Mouse (Mus musculus): ENCODE data around the gene Hcar2. TPM values are rescaled to one million over a fixed set of nuclear protein-coding genes. Genes with fewer than 3 reads are reported as not detected.
A peak's percentile ranks its signal among the peaks of the same experiment; 100 is the strongest.

Hcar2 gene
- total and polyA plus RNA-seq, 2 experiments from 2014 or later = not detected

- TF ChIP-seq CTCF (IDR thresholded peaks at IDR 0.05; ENCODE audit: low read depth) = no peak
- Histone ChIP-seq H3K27ac (ENCODE audit: low read depth, low read length) (no peak overlapping the region), H3K36me3 (ENCODE audit: insufficient read depth) (no peaks in the 10 kb centered on the region), H3K4me3 (ENCODE audit: low read depth, low read length) (no peak overlapping the region), H3K4me2 (ENCODE audit: low read depth) (no peak overlapping the region), H3K4me1 (ENCODE audit: insufficient read depth) (no peaks in the 10 kb centered on the region), H3K9ac (no peak overlapping the region), H3K27me3 (ENCODE audit: insufficient read depth, low read length) (no peaks in the 10 kb centered on the region), H3K9me3 (ENCODE audit: low read length) (no peaks in the 10 kb centered on the region)
- 81% methylated on average over 7 of the region's 7 CpGs for WGBS
- no peak for DNase-seq
- ATAC-seq = no peak
Measured at GRCm38 (mm10) chr5:123883891-123884290, 18.6 kb upstream of the Hcar2 start.

GRCm38 (mm10) chr5:123880778-123881177, 15.5 kb upstream of the Hcar2 start:
- Histone ChIP-seq H3K9ac (no peak overlapping the region), H3K27me3 (ENCODE audit: insufficient read depth, low read length) (no peaks in the 10 kb centered on the region), H3K27ac (ENCODE audit: low read depth, low read length) (no peak overlapping the region), H3K4me1 (ENCODE audit: insufficient read depth) (no peaks in the 10 kb centered on the region), H3K36me3 (ENCODE audit: insufficient read depth) (no peaks in the 10 kb centered on the region), H3K4me2 (ENCODE audit: low read depth) (no peak overlapping the region), H3K9me3 (ENCODE audit: low read length) (no peaks in the 10 kb centered on the region), H3K4me3 (ENCODE audit: low read depth, low read length) (no peak overlapping the region)
- 82% methylated on average over 14 of the region's 14 CpGs for WGBS
- TF ChIP-seq CTCF (IDR thresholded peaks at IDR 0.05; ENCODE audit: low read depth) = no peak
- DNase-seq = no peak
- no peak for ATAC-seq

DNA sequence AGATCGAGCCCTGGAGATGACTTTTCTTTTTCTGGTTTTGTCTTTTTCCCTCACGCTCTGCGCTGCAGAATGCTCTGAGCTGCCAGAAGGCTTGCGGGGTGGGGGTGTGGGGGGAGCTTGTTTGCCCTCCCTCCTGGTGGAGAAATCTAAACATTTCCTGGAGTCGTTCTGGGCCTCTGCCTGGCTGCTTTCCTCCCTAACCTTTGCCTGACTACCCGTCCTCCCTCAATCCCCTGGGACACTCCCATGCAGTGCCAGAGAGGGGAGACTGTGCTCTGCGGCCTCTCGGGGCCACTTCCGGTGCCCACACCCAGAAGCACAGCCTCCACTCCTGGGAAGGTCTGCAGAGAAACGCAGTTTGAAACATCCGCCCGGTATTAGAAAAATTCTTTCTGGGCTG, 14.6 kb upstream of the Hcar2 start, which contains the start of gene Hcar1:
Gene Hcar1 (minus strand): TSS at position 93 of the 400 bp plus-strand sequence.
- ATAC-seq = no peak
- Histone ChIP-seq H3K4me2 (ENCODE audit: low read depth) (0 out of 2 replicates have a peak within 1 kb of the TSS, but pooled peaks have one; percentile 5), H3K4me3 (ENCODE audit: low read depth, low read length) (no peak within 1 kb of the TSS), H3K27ac (ENCODE audit: low read depth, low read length) (no peak within 1 kb of the TSS), H3K36me3 (ENCODE audit: insufficient read depth) (no peaks in the 10 kb centered on the region), H3K27me3 (ENCODE audit: insufficient read depth, low read length) (no peaks in the 10 kb centered on the region), H3K9ac (no peak within 1 kb of the TSS), H3K9me3 (ENCODE audit: low read length) (no peaks in the 10 kb centered on the region), H3K4me1 (ENCODE audit: insufficient read depth) (no peaks in the 10 kb centered on the region)
- DNase-seq = no peak
- 77% methylated on average over 12 of the region's 12 CpGs for WGBS
- TF ChIP-seq CTCF (IDR thresholded peaks at IDR 0.05; ENCODE audit: low read depth) = no peak

DNA sequence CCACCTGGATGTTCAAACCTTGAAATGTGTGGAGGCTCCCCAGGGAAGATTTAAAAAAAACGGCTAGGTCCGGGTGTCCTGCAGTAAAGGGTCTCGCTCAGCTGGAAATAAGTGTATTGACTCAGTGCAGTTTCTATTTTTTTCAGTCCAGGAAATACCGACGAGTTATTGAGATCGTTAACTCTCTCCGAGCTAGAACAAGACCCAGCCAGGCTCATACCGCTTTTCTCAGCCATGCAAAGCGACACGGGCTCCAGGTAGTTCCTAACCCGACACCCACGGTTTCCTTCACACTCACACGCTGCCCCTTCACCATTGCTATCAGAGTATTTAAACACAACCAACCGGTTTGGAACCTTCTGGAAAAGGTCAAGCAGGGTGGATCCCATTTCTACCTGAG, 12.8 kb upstream of the Hcar2 start:
- DNase-seq = no peak
- H3K4me2 ChIP-seq (ENCODE audit: low read depth) = peak overlapping the region; percentile 17; the same call in 1 of the 2 replicates

GRCm38 (mm10) chr5:123874177-123874576, 8.9 kb upstream of the Hcar2 start:
- 89% methylated on average over 5 of the region's 5 CpGs for WGBS

More for the DNA sequence above, 12.8 kb upstream of the Hcar2 start:
- no peak for ATAC-seq
- Histone ChIP-seq H3K27ac (ENCODE audit: low read depth, low read length) (no peak overlapping the region), H3K4me1 (ENCODE audit: insufficient read depth) (no peaks in the 10 kb centered on the region), H3K36me3 (ENCODE audit: insufficient read depth) (no peaks in the 10 kb centered on the region), H3K4me3 (ENCODE audit: low read depth, low read length) (no peak overlapping the region), H3K9me3 (ENCODE audit: low read length) (no peaks in the 10 kb centered on the region), H3K9ac (no peak overlapping the region), H3K27me3 (ENCODE audit: insufficient read depth, low read length) (no peaks in the 10 kb centered on the region)
- no peak for TF ChIP-seq CTCF (IDR thresholded peaks at IDR 0.05; ENCODE audit: low read depth)
- WGBS = 48% methylated on average over 14 of the region's 14 CpGs

GRCm38 (mm10) chr5:123869615-123870014, 4.3 kb upstream of the Hcar2 start:
- H3K27ac ChIP-seq (ENCODE audit: low read depth, low read length) = no peak overlapping the region

More at GRCm38 (mm10) chr5:123874177-123874576, 8.9 kb upstream of the Hcar2 start:
- no peak overlapping the region for H3K4me2 ChIP-seq (ENCODE audit: low read depth)
- TF ChIP-seq CTCF (IDR thresholded peaks at IDR 0.05; ENCODE audit: low read depth) = no peak
- no peak for ATAC-seq
- H3K4me3 ChIP-seq (ENCODE audit: low read depth, low read length) = no peak overlapping the region
- no peaks in the 10 kb centered on the region for H3K4me1 ChIP-seq (ENCODE audit: insufficient read depth)
- H3K27me3 ChIP-seq (ENCODE audit: insufficient read depth, low read length) = no peaks in the 10 kb centered on the region
- no peaks in the 10 kb centered on the region for H3K9me3 ChIP-seq (ENCODE audit: low read length)
- DNase-seq = no peak
- H3K9ac ChIP-seq = no peak overlapping the region
- no peaks in the 10 kb centered on the region for H3K36me3 ChIP-seq (ENCODE audit: insufficient read depth)
- no peak overlapping the region for H3K27ac ChIP-seq (ENCODE audit: low read depth, low read length)

DNA sequence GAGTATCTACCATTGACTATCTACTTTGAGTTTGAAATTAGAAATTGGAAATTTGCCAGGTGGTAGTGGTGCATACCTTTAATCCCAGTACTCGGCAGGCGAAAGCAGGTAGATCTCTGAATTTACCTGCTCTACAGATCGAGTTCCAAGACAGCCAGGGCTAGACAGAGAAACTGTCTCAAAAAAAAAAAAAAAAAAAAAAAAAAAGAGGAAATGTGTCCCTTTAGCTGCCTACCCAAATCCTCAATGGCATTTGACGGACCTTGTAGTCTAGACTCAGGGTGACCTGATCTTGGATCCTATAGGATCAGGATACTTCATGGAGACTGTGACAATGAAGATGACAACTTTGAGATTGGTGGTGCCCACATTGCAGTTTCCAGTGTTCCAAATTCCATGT, 1.2 kb upstream of the Hcar2 start:
- no peaks in the 10 kb centered on the region for H3K36me3 ChIP-seq (ENCODE audit: insufficient read depth)
- no peaks in the 10 kb centered on the region for H3K27me3 ChIP-seq (ENCODE audit: insufficient read depth, low read length)
- ATAC-seq (no peak), DNase-seq (no peak)
- no peak overlapping the region for H3K9ac ChIP-seq
- TF ChIP-seq CTCF (IDR thresholded peaks at IDR 0.05; ENCODE audit: low read depth) = no peak
- no peaks in the 10 kb centered on the region for H3K9me3 ChIP-seq (ENCODE audit: low read length)
- H3K4me2 ChIP-seq (ENCODE audit: low read depth) = no peak overlapping the region
- H3K4me1 ChIP-seq (ENCODE audit: insufficient read depth) = no peaks in the 10 kb centered on the region
- no peak overlapping the region for H3K27ac ChIP-seq (ENCODE audit: low read depth, low read length)
- WGBS = 85% methylated on average over 4 of the region's 4 CpGs
- no peak overlapping the region for H3K4me3 ChIP-seq (ENCODE audit: low read depth, low read length)

More at GRCm38 (mm10) chr5:123869615-123870014, 4.3 kb upstream of the Hcar2 start:
- DNase-seq (no peak), ATAC-seq (no peak)
- H3K27me3 ChIP-seq (ENCODE audit: insufficient read depth, low read length) = no peaks in the 10 kb centered on the region
- no peak overlapping the region for H3K4me2 ChIP-seq (ENCODE audit: low read depth)
- TF ChIP-seq CTCF (IDR thresholded peaks at IDR 0.05; ENCODE audit: low read depth) = no peak
- WGBS = 81% methylated on average over 4 of the region's 4 CpGs
- no peaks in the 10 kb centered on the region for H3K36me3 ChIP-seq (ENCODE audit: insufficient read depth)
- no peak overlapping the region for H3K4me3 ChIP-seq (ENCODE audit: low read depth, low read length)
- no peaks in the 10 kb centered on the region for H3K9me3 ChIP-seq (ENCODE audit: low read length)
- no peak overlapping the region for H3K9ac ChIP-seq
- H3K4me1 ChIP-seq (ENCODE audit: insufficient read depth) = no peaks in the 10 kb centered on the region
